Mouse (Mus musculus) gastrocnemius, postnatal 10 days (tissue): ENCODE results near the gene Atxn7. TPM values are rescaled to one million over a fixed set of nuclear protein-coding genes. Genes with fewer than 3 reads are reported as not detected.
"Not testable (repeated sequence)": the region's sequence is repeated elsewhere in the genome, so short reads cannot be mapped to it uniquely, and the experiment has no call there.

ENCODE experiments used
- DNase-seq: peaks from one replicate; pipeline ENCODE4 v3.0.0; 2021; ENCODE audit warnings: mixed read lengths
- long read RNA-seq, 2 experiments: library from polyadenylated mRNA; stranded (forward); transcript quantifications; one replicate each; pipeline ENCODE4 v2.0.0; 2021
- total RNA-seq, 2 experiments: library from RNA; stranded (reverse); gene quantifications; 2 replicates each; pipeline ENCODE4 v1.2.3; 2021

Gene Atxn7
- 10 to 100 TPM; 14.9 to 15.4 TPM for total RNA-seq
- long read RNA-seq, experiment 1, partial matches to known transcripts: 4 of 10 reads
- long read RNA-seq, experiment 1, other reads (novel, unspliced or antisense): 5 of 10 reads
- long read RNA-seq, experiment 2, partial matches to known transcripts: 5 of 11 reads
- long read RNA-seq, experiment 2, other reads (novel, unspliced or antisense): 6 of 11 reads

DNA sequence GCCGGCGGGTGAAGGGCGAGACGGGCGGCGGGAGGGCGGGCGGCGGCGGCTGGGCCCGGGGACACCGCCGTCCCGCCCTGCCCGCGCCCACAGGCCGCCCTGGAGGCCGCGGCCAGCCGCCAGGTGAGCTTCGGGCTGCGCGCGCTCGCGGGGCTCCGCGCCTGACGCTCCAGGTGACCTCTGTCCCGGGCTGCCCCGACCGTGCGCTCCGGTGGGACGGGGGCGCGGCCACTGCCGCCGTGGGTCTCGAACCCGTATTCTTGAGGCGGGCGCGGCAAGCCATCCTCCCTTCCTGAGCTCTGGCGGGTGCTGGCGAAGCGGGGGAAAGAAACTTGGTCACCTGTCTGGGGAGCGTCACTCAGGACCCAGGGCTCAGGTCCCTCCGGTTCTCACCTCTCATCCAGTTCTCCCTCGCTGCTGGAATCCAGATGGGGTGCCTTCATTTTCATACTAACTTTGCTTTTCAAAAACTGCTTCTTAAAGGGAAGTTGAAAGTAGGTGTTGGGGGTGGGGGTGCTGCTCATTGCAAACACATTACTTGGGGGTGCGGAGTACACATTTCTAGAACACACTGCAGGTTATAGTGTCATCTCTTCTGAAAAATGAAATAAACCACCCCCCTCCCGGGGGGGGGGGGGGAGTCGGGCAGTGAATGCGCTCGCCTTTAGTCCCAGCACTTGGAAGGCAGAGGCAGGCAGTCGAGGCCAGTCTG, at the start of gene Atxn7, which contains the start of gene Thoc7:
Gene Atxn7, plus strand, starts transcription at position 40 of the 712 bp plus-strand sequence.
Gene Thoc7, minus strand, starts transcription at position 452 of the 712 bp plus-strand sequence.
- DNase-seq: peak; percentile 49

DNA sequence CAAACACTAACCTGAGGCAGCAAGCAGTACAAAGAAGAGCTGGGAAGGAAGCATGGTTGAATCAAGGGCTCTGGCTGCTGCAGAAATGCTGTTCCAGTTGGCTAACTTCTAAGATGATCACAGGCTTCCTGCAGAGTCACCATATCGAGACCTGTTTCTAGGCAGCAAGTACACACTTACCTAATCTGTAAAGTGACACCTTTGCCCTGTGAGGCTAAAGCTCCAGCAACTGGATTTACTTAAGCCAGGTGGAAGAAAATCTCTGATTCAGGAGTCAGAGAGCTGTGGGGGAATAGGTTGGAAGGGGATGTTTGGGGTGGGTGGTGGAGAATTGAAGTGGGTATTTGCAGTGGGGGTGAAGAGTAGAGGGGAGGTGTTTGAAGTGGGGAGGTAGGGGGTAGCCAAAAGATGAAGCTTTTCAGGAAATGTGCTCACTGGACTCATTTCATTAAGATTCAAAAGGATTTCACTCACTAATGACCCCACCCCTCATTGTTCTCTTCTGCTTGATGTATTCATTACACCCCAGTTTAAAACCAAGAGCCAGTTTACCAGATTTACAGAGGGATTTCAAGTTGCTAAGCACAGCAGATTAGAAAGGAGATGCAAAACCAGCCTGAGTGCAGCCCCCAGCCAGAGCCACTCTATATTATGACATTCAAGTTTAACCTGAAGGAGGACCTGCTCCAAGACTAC, 46.7 kb upstream of the Atxn7 start, which contains the start of gene Gm281:
Gene Gm281, minus strand, starts transcription at position 92 of the 696 bp plus-strand sequence.
- DNase-seq: no peak

DNA sequence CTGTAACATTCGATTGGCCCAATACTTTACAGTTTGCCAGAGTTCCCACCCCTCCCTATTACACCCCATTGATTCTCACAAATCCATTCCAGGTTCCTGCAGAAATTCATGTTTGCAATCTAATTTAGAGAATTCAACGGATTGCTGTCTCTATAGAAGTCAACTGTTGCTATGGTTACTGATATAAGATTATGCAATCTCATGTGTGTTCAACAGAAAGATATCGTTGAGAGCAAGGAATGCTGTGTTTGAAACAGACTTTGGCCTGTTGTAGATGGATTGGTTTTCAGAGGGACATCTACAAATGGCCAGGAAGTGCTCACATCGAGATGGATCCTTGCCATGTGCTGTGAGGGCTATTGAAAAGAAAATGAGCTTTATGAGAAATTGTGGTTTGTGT, 46.0 kb upstream of the Atxn7 start:
- no peak for DNase-seq

DNA sequence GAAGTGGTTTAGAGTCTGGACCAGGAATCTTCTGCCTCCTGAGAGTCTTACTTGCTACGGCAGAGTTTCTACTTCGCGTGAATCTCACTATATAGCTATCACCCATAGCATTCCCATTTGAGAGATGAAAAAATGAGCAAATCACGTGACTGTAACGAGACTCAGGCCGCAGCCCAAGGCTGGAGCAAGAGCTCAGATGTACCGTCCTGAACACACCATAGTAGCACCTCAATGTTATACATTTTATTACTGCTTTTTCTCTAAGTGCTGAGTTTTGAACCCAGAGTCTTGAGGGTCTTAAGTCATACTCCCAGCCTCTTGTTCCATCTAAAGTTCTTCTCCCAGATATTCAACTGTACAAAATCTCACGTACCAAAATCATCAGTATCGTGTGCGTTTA, 44.0 kb upstream of the Atxn7 start:
- DNase-seq: no peak

DNA sequence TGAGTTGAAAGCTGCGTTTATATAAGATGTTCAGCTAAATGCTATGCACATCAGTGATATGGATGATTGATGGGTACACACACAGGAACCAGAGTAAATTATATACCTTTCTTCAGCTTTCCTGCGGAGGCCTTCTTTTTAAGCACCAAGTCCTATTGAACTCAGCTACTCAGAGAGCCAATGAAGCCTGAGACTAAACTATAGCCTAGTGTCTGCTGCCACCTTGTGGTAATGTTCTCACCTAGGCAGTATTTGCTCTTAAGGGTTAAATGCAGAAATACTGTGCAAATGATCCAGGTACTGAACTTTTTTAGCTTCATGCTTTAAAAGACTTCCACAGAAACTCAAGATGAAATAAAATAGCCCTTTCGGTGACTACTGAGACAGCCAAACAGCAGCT, 43.6 kb upstream of the Atxn7 start:
- peak; percentile 41 for DNase-seq

DNA sequence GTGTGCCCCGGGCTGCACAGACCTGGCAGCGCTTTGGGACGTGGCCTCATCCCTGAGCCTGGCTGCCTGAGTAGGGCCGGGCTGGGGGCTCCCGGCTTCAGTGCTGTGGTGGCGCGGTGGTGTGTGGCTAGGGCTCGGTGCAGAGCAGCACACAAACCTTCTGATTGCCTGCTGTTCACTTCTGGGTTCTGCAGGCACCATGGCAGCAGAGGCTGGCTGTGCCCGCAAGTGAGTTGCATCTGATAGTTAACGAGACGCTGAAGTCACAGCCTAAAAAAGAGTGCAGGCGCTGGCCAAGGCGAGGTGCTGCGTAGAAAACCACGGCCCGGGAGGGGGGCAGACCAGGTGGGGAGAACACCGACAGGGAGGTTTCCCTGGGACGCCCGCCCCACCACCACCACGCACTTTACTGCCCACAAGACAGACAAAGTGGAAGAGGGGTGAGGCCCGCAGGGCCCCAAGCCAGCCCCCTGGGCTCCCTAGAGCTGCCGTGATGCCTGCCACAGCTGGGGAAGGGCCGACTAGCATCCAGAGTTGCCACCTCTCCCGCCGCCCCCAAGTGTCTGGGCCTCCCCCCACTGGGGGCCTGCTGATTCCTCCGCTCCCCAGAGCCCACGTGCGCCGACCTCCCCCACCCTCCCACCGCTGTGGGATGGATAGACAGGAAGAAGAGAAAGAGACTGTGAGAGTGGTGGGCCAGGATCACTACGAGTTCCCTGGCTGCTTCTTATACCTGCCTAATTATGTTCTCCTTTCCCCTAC, 27.8 kb upstream of the Atxn7 start:
- no peak for DNase-seq

DNA sequence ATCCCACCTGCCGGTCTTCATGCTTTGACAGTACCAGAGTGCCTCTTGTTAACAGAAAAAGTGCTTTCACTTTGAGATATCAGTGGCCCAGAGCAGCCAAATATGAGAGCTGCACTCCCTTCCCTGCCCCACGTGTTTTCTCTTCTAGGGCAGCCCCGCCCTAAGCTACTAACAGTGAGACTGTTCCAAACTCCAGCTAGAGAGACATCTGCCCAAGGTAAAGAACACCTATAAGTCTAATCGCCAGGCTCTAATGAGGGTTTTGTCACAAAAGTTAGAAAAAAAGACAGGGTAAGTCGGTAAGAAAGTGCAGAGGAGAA, 27.2 kb upstream of the Atxn7 start:
- no peak for DNase-seq

DNA sequence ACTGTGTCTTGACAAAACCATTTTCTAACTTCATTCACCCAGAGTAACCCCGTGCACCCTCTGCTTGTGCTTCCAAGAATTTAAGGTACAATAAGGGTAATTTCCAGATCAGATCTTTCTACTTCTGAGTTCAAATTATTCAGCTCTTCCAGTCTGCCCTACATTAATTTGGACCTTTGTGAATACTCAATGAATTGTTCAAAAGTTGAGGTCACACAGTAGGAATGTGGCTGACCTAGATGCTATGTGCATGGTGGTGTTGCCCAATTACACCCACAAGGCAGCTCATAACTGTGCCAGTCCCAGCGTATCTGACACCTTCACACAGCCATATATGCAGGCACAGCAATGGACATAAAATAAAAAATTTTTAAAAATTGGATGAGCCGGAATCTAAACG, 16.6 kb upstream of the Atxn7 start:
- DNase-seq: no peak

DNA sequence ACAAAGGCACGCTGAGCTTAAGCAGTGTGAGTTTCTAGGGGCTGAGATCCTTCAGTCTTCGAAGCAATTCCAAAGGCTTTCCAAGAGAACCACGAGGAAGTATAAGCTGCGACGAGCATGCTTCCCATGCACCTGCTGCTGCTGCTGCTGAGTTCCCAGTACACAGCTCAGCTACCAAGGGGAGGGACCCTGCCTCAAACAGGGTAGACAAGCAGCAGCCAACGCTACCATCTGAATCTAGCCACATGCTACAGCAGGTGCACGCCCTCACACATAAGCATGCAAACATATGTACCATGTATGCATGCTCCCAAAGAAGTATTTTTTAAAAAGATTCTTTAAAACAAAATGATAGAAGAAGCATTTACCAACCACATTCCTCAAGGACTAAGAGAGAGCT, 12.9 kb upstream of the Atxn7 start:
- no peak for DNase-seq

DNA sequence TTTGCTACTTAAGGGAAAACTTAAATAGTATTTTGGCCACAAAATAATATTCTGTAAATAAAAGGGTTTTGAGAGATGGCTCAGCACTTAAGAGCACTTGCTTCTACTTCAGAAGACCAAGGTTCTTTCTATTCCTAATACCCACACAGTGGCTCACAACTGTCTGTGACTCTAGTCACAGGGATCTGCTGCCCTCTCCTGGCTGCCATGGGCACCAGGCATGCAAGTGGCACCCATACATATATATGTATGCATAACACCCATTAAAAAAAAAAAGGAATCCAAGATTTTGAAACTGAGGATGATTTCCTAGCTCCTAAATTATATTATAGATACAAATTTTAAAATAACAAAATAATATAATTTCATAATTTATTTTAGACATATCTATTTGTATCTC, 10.8 kb upstream of the Atxn7 start:
- DNase-seq: no peak

DNA sequence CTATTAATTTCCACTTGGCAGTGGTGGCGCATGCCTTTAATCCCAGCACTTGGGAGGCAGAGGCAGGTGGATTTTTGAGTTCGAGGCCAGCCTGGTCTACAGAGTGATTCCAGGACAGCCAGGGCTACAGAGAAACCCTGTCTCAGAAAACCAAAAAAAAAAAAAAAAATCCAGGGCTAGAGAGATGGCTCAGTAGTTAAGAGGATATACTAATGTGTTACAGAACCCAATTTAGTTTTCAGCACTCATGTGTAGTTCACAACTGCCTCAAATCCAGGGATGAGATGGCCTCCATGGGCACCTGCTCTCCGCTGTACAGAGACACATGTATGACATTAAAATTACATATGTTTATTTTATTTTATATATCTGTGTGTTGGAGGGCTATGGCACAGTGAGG, 9.1 kb upstream of the Atxn7 start:
- DNase-seq: not testable (repeated sequence)

DNA sequence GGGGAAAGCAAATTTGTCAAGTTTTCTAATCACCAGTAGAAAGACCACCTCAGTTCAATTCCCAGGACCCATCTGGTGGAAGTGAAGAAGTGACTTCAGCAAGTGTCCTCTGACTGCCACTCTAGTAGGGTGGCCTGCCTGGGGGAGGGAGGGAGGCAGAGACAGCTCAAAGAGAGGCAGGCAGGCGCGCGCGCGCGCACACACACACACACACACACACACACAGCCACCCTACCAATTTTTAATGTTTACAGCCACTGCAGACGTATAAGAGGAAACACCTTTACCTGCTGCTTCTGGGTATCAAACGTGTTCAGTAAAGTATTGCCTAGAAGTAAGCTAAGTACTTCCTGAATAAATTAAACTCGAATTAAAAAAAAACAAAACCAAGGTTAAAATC, 1.2 kb upstream of the Atxn7 start:
- DNase-seq: peak; percentile 9

DNA sequence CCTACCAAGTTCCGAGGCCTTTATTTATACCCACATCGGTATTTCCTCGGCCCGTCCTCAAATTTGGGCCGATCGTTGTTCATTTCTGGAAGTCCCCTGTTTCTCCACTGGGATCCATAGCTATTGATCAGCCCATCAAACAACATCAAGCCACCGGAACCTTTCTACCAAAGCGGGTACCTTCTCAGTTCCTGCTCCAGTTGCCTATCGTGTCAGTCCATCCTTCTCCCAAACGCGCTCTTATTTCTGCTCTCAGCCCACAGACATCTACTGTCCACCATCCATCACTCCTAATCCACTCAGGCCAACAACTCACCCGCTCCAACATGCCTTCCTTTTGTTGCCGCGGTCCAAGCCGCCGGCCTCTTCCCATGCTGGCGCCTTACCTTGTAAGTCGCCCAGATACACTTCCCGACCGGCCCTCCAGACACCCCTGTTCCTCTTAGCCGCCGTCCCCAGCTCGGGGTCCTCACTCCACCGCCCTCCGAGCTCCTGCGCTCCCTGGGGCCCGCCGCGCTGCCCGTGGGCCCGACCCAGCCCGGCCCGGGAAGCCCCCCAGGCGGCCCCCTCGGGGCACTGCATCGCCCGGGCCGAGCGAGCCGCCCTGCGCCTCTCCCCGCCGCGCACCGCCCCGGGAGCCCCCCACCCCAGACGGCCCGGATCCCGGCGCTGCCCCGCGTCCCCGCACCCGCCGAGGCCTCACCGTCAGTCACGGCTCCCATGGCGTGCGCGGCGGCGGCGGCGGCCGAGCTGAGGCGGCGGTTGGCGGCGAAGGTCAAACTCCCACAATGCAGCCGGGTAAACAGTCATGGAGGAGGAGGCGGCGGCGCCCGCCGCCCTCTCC, 536 bp upstream of the Atxn7 start:
- peak; percentile 71 for DNase-seq

DNA sequence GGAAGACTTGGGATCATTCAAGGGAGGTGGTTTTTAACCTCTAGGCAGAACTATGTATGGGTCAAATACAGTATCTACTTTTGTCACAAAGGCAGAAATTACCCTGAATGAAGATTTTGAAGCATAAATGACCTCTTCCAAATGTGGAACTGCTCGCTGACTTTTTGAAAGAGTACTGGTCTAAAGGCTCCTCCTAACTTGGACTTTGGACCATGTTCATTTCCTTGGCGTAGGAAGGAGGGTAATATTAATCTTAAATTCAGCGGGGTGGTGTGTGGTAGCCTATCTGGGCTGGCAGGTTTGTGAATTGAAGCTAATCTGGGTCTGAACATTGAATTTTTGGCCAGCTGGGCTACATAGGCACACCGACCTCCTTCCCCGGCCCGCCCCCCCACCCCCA, 1.2 kb downstream of the Atxn7 start:
- DNase-seq: no peak

DNA sequence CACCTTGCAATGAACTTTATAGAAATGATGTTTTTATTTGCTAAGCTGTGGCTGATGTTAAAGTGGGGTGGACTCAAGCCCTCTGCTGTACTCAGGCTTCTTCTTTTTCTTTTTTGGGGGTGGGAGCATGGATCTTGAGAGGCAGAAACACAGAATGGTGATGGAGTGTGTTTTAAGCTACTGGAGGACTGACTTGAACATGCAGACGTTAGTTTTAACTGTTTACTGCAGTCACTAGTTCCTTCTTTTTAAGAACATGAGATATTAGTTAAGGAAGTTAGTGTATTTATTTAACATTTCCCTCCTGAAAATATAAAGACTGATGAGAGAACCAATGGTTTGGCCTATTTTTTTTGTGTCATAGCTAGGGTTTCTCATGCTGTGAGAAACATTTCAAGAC, 2.3 kb downstream of the Atxn7 start:
- no peak for DNase-seq

DNA sequence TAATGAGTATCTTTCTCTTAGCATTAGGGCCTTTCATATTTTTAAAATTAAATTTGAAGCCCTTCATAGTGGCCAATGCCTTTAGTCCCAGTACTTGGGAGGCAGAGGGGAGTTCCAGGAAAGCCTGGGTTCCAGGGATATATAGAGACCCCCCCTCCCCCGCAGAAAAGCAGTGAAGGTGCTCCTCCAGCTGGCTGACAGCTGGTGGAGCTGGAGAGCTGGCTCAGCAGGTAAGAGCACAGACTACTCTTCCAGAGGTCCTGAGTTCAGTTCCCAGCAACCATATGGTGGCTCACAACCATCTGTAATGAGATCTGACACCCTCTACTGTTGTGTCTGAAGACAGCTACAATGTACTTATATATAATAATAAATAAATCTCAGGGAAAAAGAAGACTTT, 6.4 kb downstream of the Atxn7 start:
- no peak for DNase-seq

DNA sequence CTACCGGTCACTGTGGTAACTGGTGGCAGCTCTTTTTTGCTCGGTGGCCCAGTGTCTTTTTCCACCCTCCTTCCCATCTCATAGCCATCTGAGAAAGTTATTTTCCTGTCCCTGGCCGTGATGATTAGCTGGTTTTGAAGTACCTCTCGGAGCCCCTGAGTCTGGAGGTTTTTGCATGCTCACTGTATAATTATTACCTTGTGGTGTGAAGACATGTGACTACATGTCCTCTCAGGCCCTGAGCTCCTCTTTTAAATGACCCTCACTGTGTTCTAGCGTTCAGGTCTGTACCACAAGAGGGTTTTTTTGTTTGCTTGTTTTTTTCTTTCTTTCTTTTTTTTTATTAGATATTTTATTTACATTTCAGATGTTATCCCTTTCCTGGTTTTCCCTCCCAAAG, 7.2 kb downstream of the Atxn7 start:
- DNase-seq: no peak

DNA sequence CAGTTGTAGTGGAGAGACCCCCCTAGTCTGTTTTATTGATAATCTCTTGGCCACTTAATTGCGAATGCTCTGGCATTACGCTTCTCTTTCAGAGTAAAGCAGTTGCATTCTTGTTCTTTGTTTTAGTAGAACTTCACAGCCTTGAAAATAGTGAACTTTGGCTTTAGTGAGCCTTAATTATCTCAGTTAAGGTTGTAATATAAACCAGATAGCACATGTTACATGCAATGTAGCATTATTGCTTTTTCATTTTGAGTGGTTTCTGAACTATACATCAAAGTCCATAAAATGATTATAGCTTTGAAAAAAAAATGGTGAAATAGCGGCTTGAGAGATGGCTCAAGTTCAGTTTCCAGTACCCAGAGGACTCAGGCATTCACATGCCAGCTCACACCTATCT, 9.3 kb downstream of the Atxn7 start:
- DNase-seq: no peak

DNA sequence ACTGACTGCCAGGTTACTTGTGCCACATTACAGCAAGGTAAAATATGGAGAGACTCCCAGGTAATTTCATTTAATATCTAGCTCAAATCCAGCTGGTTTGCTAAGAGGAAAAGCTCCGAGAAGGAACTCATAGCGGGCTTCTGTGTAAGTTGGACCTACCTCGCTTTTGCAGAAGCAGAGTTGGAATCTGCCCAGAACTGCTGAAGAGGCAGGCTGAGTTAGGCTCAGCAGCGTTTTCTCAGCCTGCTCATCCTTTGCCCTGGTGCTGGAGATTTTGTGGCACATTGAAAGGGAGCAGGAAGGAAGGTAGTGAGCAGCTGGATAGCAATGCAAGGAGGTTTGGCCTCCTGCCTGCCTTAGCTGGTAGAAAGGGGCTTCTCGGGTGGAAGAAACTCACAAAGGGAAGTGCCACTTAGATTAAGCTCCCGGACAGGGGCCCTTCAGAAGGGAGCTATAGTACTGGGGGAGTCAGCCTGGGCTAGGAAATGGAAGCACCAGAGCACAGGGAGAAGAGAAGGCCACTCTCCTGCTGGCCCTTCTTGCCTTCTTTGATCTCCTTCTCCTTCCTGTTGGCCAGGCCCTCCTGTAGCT, 10.5 kb downstream of the Atxn7 start:
- no peak for DNase-seq

DNA sequence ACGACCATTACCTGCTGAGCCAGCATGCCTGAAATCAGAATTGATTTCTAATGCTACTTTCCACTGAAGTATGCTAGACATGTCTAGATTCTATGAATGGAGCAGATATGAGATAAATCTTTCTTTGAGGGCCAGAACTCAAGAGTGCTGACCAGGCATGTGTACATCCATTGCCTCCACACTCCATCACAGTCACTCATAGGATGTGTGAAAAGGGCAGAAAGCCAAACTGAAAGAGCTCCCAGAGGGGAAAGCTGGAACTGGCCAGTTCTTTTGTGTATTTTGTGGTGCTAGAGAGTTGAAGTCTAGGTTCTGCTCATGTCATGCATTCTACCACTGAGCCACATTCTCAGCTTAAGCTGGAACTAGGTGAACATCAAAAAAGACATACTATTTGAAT, 16.3 kb downstream of the Atxn7 start:
- DNase-seq: no peak

DNA sequence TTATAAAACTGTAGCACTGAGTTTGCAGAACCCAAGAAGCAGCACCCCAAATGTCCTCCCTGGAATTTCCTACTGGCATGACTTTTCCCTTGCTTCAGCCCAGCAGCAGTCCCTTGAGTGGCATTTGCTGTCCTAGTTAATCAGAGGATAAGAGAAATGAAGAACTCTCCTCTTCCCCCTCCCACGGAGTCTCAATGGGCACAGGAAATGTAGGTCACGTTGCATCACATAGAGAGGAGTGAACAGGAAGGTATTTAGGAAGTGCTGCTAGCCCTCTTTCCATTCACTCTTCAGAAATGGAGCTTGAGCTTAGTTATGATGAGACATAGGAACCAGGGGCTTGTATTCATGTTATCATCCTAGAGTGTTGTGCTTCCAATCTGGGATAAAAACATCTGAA, 20.0 kb downstream of the Atxn7 start:
- DNase-seq: no peak

DNA sequence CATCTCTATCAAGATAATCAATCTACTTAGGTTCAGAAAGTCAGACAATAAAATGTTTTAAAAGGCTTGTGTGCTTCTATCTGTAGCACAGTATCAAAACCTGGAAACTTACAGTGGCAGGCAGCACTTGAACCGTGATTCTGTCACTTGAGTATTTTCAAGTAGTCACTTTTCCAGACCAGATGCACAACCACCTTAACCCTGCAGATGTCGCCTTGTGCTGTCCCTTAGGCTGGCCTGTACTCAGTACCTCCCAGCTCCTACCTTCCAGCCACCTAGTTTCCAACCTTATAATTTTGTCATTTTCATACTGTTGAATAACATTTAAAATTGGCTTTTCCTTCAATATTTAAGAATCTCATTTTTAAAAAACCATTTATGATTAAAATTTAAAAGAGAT, 20.9 kb downstream of the Atxn7 start:
- no peak for DNase-seq
